Mouse (Mus musculus) lung, postnatal 0 days (tissue): ENCODE measurements at regions not wholly inside any gene's neighbourhood (a gene's known extent, or its start where the extent isn't known, plus 50 kb on each side); places are given as distances from the start of the nearest gene placed in this dataset.
A peak's percentile ranks its signal among the peaks of the same experiment; 100 is the strongest.

ENCODE experiments used
- CTCF ChIP-seq: IDR thresholded peaks from 2 replicates; pipeline ENCODE4 v1.5.1; 2016; ENCODE audit warnings: antibody characterized with exemption, mild to moderate bottlenecking
- EP300 ChIP-seq: IDR thresholded peaks from 2 replicates; pipeline ENCODE4 v1.6.1; 2016; ENCODE audit warnings: antibody characterized with exemption, mild to moderate bottlenecking, control low read depth

DNA sequence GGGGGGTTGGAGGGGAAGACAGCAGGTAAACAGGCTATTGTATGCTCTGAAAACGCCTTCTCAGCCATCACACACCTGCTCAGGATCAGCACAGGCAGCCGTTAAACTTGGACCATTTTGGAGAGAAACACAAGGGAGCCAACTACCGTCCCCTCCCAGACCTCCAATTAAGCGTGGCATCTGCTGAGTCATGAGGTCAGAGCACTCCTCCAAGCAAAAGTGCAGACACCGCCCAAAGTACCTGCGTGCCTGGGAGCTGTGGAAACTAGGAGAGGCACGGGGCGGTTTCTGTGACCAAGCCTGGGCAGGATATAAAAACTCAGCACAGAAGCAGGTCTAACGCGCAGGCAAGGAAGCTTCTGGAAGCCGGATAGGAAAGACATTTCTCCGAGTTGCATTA is 54.8 kb upstream of the Sh3bp4 start:
- TF ChIP-seq CTCF = no peak
- TF ChIP-seq EP300 = 0 out of 2 replicates have a peak, but pooled peaks have one; percentile 45
